Mouse (Mus musculus): ENCODE results near the gene Flcn. TPM values are rescaled to one million over a fixed set of nuclear protein-coding genes. Genes with fewer than 3 reads are reported as not detected.

Flcn gene
- polyA plus RNA-seq, 1 experiment from 2014 or later, result 29.4 TPM

GRCm38 (mm10) chr11:59789311-59789710, 20.5 kb downstream of the Flcn start:
- Histone ChIP-seq H3K27me3 (replicated peaks; ENCODE audit: control insufficient read depth, insufficient read depth, low read length) (no peaks in the 10 kb centered on the region), H3K4me1 (ENCODE audit: control insufficient read depth, insufficient read depth, low read length) (peaks cover 6% of the 10 kb centered on the region; the same call in 1 of the 2 replicates), H3K9me3 (replicated peaks; ENCODE audit: control insufficient read depth, low read length) (no peaks in the 10 kb centered on the region), H3K36me3 (ENCODE audit: control insufficient read depth, insufficient read depth, low read length) (peaks cover 33% of the 10 kb centered on the region), H3K4me3 (ENCODE audit: low read depth, low read length) (no peak overlapping the region), H3K27ac (ENCODE audit: low read depth, low read length) (no peak overlapping the region), H3K9ac (ENCODE audit: low read length) (no peak overlapping the region), H3K4me2 (ENCODE audit: low read length) (no peak overlapping the region)
- DNase-seq (ENCODE audit: low spot score), result no peak
- ATAC-seq, result no peak
- 94% methylated on average over 1 of the region's 1 CpGs for WGBS

- DNase-seq (ENCODE audit: low spot score) (peak; percentile 62), ATAC-seq (peak; percentile 78)
- peak within 1 kb of the TSS; percentile 58 for H3K9ac ChIP-seq (ENCODE audit: low read length)
- no peaks in the 10 kb centered on the region for H3K9me3 ChIP-seq (replicated peaks; ENCODE audit: control insufficient read depth, low read length)
- H3K27me3 ChIP-seq (replicated peaks; ENCODE audit: control insufficient read depth, insufficient read depth, low read length), result no peaks in the 10 kb centered on the region
- H3K4me1 ChIP-seq (ENCODE audit: control insufficient read depth, insufficient read depth, low read length), result peaks cover 6% of the 10 kb centered on the region; the same call in 1 of the 2 replicates
- H3K4me2 ChIP-seq (ENCODE audit: low read length), result peak within 1 kb of the TSS; percentile 67
- peak within 1 kb of the TSS; percentile 34 for H3K4me3 ChIP-seq (ENCODE audit: low read depth, low read length)
- no peak within 1 kb of the TSS for H3K27ac ChIP-seq (ENCODE audit: low read depth, low read length)
- H3K36me3 ChIP-seq (ENCODE audit: control insufficient read depth, insufficient read depth, low read length), result peaks cover 13% of the 10 kb centered on the region
- 2% methylated on average over 47 of the region's 51 CpGs for WGBS
These were observed 22.5 kb downstream of the Flcn start, which contains the start of gene Pld6 for GRCm38 (mm10) chr11:59787199-59787781. Gene Pld6 (minus strand): TSS chr11:59787645.

GRCm38 (mm10) chr11:59786444-59787198, 23.2 kb downstream of the Flcn start:
- H3K27ac ChIP-seq (ENCODE audit: low read depth, low read length), result no peak overlapping the region
- peak overlapping the region; percentile 67 for H3K4me2 ChIP-seq (ENCODE audit: low read length)
- H3K4me1 ChIP-seq (ENCODE audit: control insufficient read depth, insufficient read depth, low read length), result peaks cover 6% of the 10 kb centered on the region; the same call in 1 of the 2 replicates
- peak overlapping the region; percentile 58 for H3K9ac ChIP-seq (ENCODE audit: low read length)
- DNase-seq (ENCODE audit: low spot score), result no peak
- no peak for ATAC-seq
- no peaks in the 10 kb centered on the region for H3K9me3 ChIP-seq (replicated peaks; ENCODE audit: control insufficient read depth, low read length)
- H3K36me3 ChIP-seq (ENCODE audit: control insufficient read depth, insufficient read depth, low read length), result peaks cover 6% of the 10 kb centered on the region
- H3K4me3 ChIP-seq (ENCODE audit: low read depth, low read length), result peak overlapping the region; percentile 34
- no peaks in the 10 kb centered on the region for H3K27me3 ChIP-seq (replicated peaks; ENCODE audit: control insufficient read depth, insufficient read depth, low read length)
- 60% methylated on average over 15 of the region's 15 CpGs for WGBS

- no peak overlapping the region for H3K27ac ChIP-seq (ENCODE audit: low read depth, low read length)
- WGBS, result 86% methylated on average over 6 of the region's 6 CpGs
- H3K4me2 ChIP-seq (ENCODE audit: low read length), result no peak overlapping the region
- peaks cover 7% of the 10 kb centered on the region; the same call in 1 of the 2 replicates for H3K36me3 ChIP-seq (ENCODE audit: control insufficient read depth, insufficient read depth, low read length)
- no peak overlapping the region for H3K4me3 ChIP-seq (ENCODE audit: low read depth, low read length)
- ATAC-seq, result no peak
- no peak for DNase-seq (ENCODE audit: low spot score)
- peaks cover 6% of the 10 kb centered on the region; the same call in 1 of the 2 replicates for H3K4me1 ChIP-seq (ENCODE audit: control insufficient read depth, insufficient read depth, low read length)
- no peaks in the 10 kb centered on the region for H3K27me3 ChIP-seq (replicated peaks; ENCODE audit: control insufficient read depth, insufficient read depth, low read length)
- H3K9me3 ChIP-seq (replicated peaks; ENCODE audit: control insufficient read depth, low read length), result no peaks in the 10 kb centered on the region
- no peak overlapping the region for H3K9ac ChIP-seq (ENCODE audit: low read length)
These were observed 26.2 kb downstream of the Flcn start for GRCm38 (mm10) chr11:59783591-59783990.

GRCm38 (mm10) chr11:59782091-59782590, 27.7 kb downstream of the Flcn start:
- WGBS, result 57% methylated on average over 7 of the region's 7 CpGs
- H3K9me3 ChIP-seq (replicated peaks; ENCODE audit: control insufficient read depth, low read length), result no peaks in the 10 kb centered on the region
- no peak for DNase-seq (ENCODE audit: low spot score)
- no peak for ATAC-seq
- peaks cover 3% of the 10 kb centered on the region; the same call in 1 of the 2 replicates for H3K4me1 ChIP-seq (ENCODE audit: control insufficient read depth, insufficient read depth, low read length)
- no peak overlapping the region for H3K27ac ChIP-seq (ENCODE audit: low read depth, low read length)
- H3K9ac ChIP-seq (ENCODE audit: low read length), result no peak overlapping the region
- no peak overlapping the region for H3K4me2 ChIP-seq (ENCODE audit: low read length)
- no peaks in the 10 kb centered on the region for H3K27me3 ChIP-seq (replicated peaks; ENCODE audit: control insufficient read depth, insufficient read depth, low read length)
- H3K36me3 ChIP-seq (ENCODE audit: control insufficient read depth, insufficient read depth, low read length), result peaks cover 19% of the 10 kb centered on the region
- H3K4me3 ChIP-seq (ENCODE audit: low read depth, low read length), result no peak overlapping the region

- no peak overlapping the region for H3K9ac ChIP-seq (ENCODE audit: low read length)
- H3K36me3 ChIP-seq (ENCODE audit: control insufficient read depth, insufficient read depth, low read length), result peaks cover 37% of the 10 kb centered on the region
- H3K4me2 ChIP-seq (ENCODE audit: low read length), result no peak overlapping the region
- no peaks in the 10 kb centered on the region for H3K9me3 ChIP-seq (replicated peaks; ENCODE audit: control insufficient read depth, low read length)
- ATAC-seq (no peak), DNase-seq (ENCODE audit: low spot score) (no peak)
- H3K4me3 ChIP-seq (ENCODE audit: low read depth, low read length), result no peak overlapping the region
- H3K27me3 ChIP-seq (replicated peaks; ENCODE audit: control insufficient read depth, insufficient read depth, low read length), result no peaks in the 10 kb centered on the region
- no peak overlapping the region for H3K27ac ChIP-seq (ENCODE audit: low read depth, low read length)
- no peaks in the 10 kb centered on the region for H3K4me1 ChIP-seq (ENCODE audit: control insufficient read depth, insufficient read depth, low read length)
- 92% methylated on average over 4 of the region's 4 CpGs for WGBS
These were observed 29.6 kb downstream of the Flcn start for GRCm38 (mm10) chr11:59780241-59780640.

- peaks cover 44% of the 10 kb centered on the region for H3K36me3 ChIP-seq (ENCODE audit: control insufficient read depth, insufficient read depth, low read length)
- no peak overlapping the region for H3K9ac ChIP-seq (ENCODE audit: low read length)
- no peaks in the 10 kb centered on the region for H3K27me3 ChIP-seq (replicated peaks; ENCODE audit: control insufficient read depth, insufficient read depth, low read length)
- WGBS, result 87% methylated on average over 4 of the region's 4 CpGs
- DNase-seq (ENCODE audit: low spot score) (no peak), ATAC-seq (no peak)
- H3K27ac ChIP-seq (ENCODE audit: low read depth, low read length), result no peak overlapping the region
- no peaks in the 10 kb centered on the region for H3K9me3 ChIP-seq (replicated peaks; ENCODE audit: control insufficient read depth, low read length)
- H3K4me1 ChIP-seq (ENCODE audit: control insufficient read depth, insufficient read depth, low read length), result no peaks in the 10 kb centered on the region
- no peak overlapping the region for H3K4me2 ChIP-seq (ENCODE audit: low read length)
- no peak overlapping the region for H3K4me3 ChIP-seq (ENCODE audit: low read depth, low read length)
These were observed 30.4 kb downstream of the Flcn start for GRCm38 (mm10) chr11:59779406-59779805.

- Histone ChIP-seq H3K36me3 (ENCODE audit: control insufficient read depth, insufficient read depth, low read length) (peaks cover 49% of the 10 kb centered on the region), H3K9ac (ENCODE audit: low read length) (no peak overlapping the region), H3K4me1 (ENCODE audit: control insufficient read depth, insufficient read depth, low read length) (no peaks in the 10 kb centered on the region), H3K4me2 (ENCODE audit: low read length) (no peak overlapping the region), H3K27ac (ENCODE audit: low read depth, low read length) (no peak overlapping the region), H3K27me3 (replicated peaks; ENCODE audit: control insufficient read depth, insufficient read depth, low read length) (no peaks in the 10 kb centered on the region), H3K9me3 (replicated peaks; ENCODE audit: control insufficient read depth, low read length) (no peaks in the 10 kb centered on the region), H3K4me3 (ENCODE audit: low read depth, low read length) (no peak overlapping the region)
- ATAC-seq, result no peak
- 88% methylated on average over 1 of the region's 1 CpGs for WGBS
- no peak for DNase-seq (ENCODE audit: low spot score)
These were observed 31.0 kb downstream of the Flcn start for GRCm38 (mm10) chr11:59778874-59779223.

All from forebrain, embryonic 14.5 days (tissue).